Mouse (Mus musculus): ENCODE measurements around the gene Reps2. TPM values are rescaled to one million over a fixed set of nuclear protein-coding genes. Genes with fewer than 3 reads are reported as not detected.

The Reps2 gene
- total RNA-seq (2014; rRNA removed) (10.9 and 11.3 TPM in 2 replicates), polyA plus RNA-seq (2015; fragmentation: Nextera tagmentation; extraction: Ambion mirVana) (1.9 and 2.4 TPM in 2 replicates)

DNA sequence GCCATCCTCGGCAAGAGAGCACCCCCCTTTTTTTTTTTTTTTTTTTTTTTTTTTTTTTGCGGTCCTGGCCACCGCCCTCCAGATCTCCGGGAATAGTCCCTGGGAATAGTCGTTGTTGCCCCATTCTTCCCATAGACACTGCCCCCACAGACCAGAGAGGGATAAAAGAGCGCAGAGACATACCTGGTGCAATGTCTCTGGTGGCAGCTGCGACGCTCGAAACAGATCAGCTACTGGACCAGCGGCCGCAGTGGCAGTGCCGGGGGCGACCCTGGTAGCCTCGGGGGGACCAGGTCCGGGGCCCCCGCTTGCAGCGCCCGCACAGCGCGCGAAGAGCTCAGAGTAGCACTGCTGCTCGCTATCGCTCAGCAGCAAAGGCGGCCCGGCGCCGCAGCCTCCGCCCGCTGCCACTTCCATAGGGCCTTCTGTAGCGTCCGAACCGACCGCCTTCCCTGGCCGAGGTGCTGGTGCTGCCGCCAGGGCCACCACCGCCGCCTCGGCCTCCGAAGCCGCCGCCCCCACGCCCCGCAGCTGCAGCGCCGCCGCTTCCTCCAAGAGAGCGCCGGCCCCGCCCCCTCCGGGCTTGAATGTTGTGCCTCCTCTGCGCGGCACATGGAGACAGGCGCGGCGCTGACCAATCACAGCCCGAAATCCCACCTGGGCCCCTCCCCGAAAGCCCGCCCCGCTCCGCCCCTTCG is at the start of gene Reps2:
Reps2 (minus strand) TSS at position 559 of the 698 bp plus-strand sequence.
- Histone ChIP-seq H3K27me3 (ENCODE audit: insufficient read depth, low read length) (no peaks in the 10 kb centered on the region), H3K36me3 (ENCODE audit: insufficient read depth, low read length) (no peaks in the 10 kb centered on the region), H3K9me3 (ENCODE audit: low read length) (no peaks in the 10 kb centered on the region), H3K9ac (replicated peaks; ENCODE audit: low read length) (peak within 1 kb of the TSS; percentile 55), H3K27ac (peak within 1 kb of the TSS; percentile 41), H3K4me1 (ENCODE audit: insufficient read depth, low read length) (no peaks in the 10 kb centered on the region), H3K4me2 (ENCODE audit: low read depth, low read length) (peak within 1 kb of the TSS; percentile 57), H3K4me3 (ENCODE audit: low read length) (peak within 1 kb of the TSS; percentile 54)
- no peak for TF ChIP-seq CTCF (IDR thresholded peaks at IDR 0.05; ENCODE audit: low read depth)
- WGBS: 30% methylated on average over 47 of the region's 61 CpGs
- peak; percentile 93 for ATAC-seq
- DNase-seq (ENCODE audit: low spot score): peak; percentile 87

DNA sequence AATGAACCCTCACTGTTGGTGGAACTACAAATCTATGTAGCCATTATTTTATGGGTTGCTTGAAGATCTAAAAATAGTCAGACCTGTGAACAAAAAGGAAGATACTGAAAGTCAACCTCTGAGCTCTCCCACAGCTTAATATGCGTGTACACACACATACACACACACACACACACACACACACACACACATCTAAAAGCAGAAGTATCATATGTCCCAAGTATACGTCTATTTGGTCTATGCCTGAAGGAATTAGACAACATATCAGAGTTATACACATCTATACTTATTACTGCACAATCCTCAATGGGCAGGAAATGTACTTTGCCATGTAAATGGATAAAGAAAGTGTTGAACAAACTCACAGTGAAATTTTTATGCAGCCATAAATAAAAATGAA is 47.8 kb upstream of the Reps2 start:
- Histone ChIP-seq H3K36me3 (ENCODE audit: insufficient read depth, low read length) (no peaks in the 10 kb centered on the region), H3K9ac (replicated peaks; ENCODE audit: low read length) (no peak overlapping the region), H3K4me3 (ENCODE audit: low read length) (no peak overlapping the region), H3K27ac (no peak overlapping the region), H3K4me1 (ENCODE audit: insufficient read depth, low read length) (no peaks in the 10 kb centered on the region), H3K9me3 (ENCODE audit: low read length) (no peaks in the 10 kb centered on the region), H3K4me2 (ENCODE audit: low read depth, low read length) (no peak overlapping the region), H3K27me3 (ENCODE audit: insufficient read depth, low read length) (no peaks in the 10 kb centered on the region)
- no peak for DNase-seq (ENCODE audit: low spot score)
- 61% methylated on average over 2 of the region's 2 CpGs for WGBS
- no peak for ATAC-seq
- TF ChIP-seq CTCF (IDR thresholded peaks at IDR 0.05; ENCODE audit: low read depth): no peak

DNA sequence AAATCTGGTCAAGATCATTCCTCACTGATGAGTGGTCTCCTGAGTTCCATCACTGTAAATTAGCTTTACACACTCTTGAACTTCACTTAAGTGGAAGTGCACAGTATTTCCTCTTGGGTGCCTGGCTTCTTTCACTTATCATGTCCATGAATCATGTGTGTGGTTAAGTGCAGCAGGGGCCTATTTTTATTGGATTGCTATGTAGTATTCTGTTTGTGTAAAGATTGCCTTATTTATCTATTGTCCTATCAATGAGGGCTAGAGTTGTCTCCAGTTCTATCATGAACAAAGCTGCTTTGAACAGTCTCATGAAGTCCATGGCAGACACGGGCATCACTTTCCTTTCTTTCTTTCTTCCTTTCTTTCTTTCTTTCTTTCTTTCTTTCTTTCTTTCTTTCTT is 41.9 kb upstream of the Reps2 start:
- 85% methylated on average over 1 of the region's 1 CpGs for WGBS

DNA sequence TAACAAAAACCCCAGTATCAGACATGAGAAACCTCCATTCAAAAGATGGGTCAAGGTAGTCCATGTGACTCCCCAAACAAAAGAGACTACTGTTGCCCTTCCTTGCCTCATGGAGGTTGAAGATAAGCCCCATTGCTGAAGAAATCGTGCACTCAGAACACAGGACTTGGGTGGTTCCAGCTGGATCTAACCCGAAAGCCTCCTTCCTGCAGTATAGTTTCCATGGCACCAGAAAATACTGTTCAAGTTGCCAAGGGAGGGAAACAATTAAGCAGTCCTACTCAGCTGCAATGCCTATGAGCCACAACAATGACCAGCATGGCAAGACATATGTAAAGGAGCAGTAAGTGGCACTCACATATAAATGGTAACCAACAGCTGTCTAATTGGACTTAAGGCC is 36.1 kb upstream of the Reps2 start:
- WGBS: 60% methylated on average over 2 of the region's 2 CpGs
- TF ChIP-seq CTCF (IDR thresholded peaks at IDR 0.05; ENCODE audit: low read depth): no peak
- no peak overlapping the region for H3K9ac ChIP-seq (replicated peaks; ENCODE audit: low read length)
- H3K27me3 ChIP-seq (ENCODE audit: insufficient read depth, low read length): no peaks in the 10 kb centered on the region
- no peaks in the 10 kb centered on the region for H3K36me3 ChIP-seq (ENCODE audit: insufficient read depth, low read length)
- H3K4me1 ChIP-seq (ENCODE audit: insufficient read depth, low read length): no peaks in the 10 kb centered on the region
- DNase-seq (ENCODE audit: low spot score) (no peak), ATAC-seq (no peak)
- no peak overlapping the region for H3K4me3 ChIP-seq (ENCODE audit: low read length)
- no peak overlapping the region for H3K27ac ChIP-seq
- no peaks in the 10 kb centered on the region for H3K9me3 ChIP-seq (ENCODE audit: low read length)
- H3K4me2 ChIP-seq (ENCODE audit: low read depth, low read length): no peak overlapping the region

More for the DNA sequence above, 41.9 kb upstream of the Reps2 start:
- Histone ChIP-seq H3K4me1 (ENCODE audit: insufficient read depth, low read length) (no peaks in the 10 kb centered on the region), H3K4me2 (ENCODE audit: low read depth, low read length) (no peak overlapping the region), H3K27me3 (ENCODE audit: insufficient read depth, low read length) (no peaks in the 10 kb centered on the region), H3K27ac (no peak overlapping the region), H3K36me3 (ENCODE audit: insufficient read depth, low read length) (no peaks in the 10 kb centered on the region), H3K9ac (replicated peaks; ENCODE audit: low read length) (no peak overlapping the region), H3K9me3 (ENCODE audit: low read length) (no peaks in the 10 kb centered on the region), H3K4me3 (ENCODE audit: low read length) (no peak overlapping the region)
- TF ChIP-seq CTCF (IDR thresholded peaks at IDR 0.05; ENCODE audit: low read depth): no peak
- ATAC-seq: no peak
- no peak for DNase-seq (ENCODE audit: low spot score)

DNA sequence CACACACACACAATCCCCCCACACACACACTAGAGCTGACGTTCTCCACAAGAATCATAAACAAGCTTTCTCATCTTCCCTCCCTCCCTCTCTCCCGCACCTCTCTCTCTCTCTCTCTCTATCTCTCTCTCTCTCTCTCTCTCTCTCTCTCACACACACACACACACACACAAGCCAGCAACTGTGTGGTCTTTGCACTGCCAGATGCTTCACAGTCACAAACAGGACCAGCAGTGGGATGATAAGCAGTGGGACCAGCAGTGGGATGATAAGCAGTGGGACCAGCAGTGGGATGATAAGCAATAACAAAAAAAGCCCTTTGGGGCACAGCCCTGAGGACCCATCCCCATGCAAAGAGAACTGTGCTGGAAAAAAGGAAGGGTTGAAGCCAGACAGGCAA is 35.4 kb upstream of the Reps2 start:
- WGBS: 84% methylated on average over 2 of the region's 2 CpGs
- no peak for TF ChIP-seq CTCF (IDR thresholded peaks at IDR 0.05; ENCODE audit: low read depth)

DNA sequence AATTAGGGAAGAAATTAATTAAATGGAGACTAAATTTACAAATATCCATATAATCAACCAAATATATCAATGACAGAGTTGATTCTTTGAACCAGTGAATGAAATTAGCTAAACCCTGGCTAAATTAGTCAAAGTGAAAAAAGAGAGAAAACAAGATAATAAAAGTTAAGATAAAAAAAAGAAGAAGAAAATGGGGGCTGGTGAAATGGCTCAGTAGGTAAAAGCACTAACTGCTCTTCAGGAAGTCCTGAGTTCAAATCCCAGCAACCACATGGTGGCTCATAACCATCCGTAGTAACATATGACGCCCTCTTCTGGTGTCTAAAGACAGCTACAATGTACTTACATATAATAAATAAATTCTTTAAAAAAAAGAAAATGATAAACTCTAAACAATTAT is 22.7 kb upstream of the Reps2 start:
- Histone ChIP-seq H3K27ac (no peak overlapping the region), H3K36me3 (ENCODE audit: insufficient read depth, low read length) (no peaks in the 10 kb centered on the region), H3K9ac (replicated peaks; ENCODE audit: low read length) (no peak overlapping the region), H3K27me3 (ENCODE audit: insufficient read depth, low read length) (no peaks in the 10 kb centered on the region), H3K9me3 (ENCODE audit: low read length) (no peaks in the 10 kb centered on the region), H3K4me2 (ENCODE audit: low read depth, low read length) (no peak overlapping the region), H3K4me3 (ENCODE audit: low read length) (no peak overlapping the region), H3K4me1 (ENCODE audit: insufficient read depth, low read length) (no peaks in the 10 kb centered on the region)
- 77% methylated on average over 2 of the region's 2 CpGs for WGBS
- no peak for TF ChIP-seq CTCF (IDR thresholded peaks at IDR 0.05; ENCODE audit: low read depth)
- ATAC-seq: no peak
- no peak for DNase-seq (ENCODE audit: low spot score)

More for the DNA sequence above, 35.4 kb upstream of the Reps2 start:
- Histone ChIP-seq H3K4me3 (ENCODE audit: low read length) (no peak overlapping the region), H3K9me3 (ENCODE audit: low read length) (no peaks in the 10 kb centered on the region), H3K27ac (no peak overlapping the region), H3K27me3 (ENCODE audit: insufficient read depth, low read length) (no peaks in the 10 kb centered on the region), H3K4me2 (ENCODE audit: low read depth, low read length) (no peak overlapping the region), H3K36me3 (ENCODE audit: insufficient read depth, low read length) (no peaks in the 10 kb centered on the region), H3K9ac (replicated peaks; ENCODE audit: low read length) (no peak overlapping the region), H3K4me1 (ENCODE audit: insufficient read depth, low read length) (no peaks in the 10 kb centered on the region)
- DNase-seq (ENCODE audit: low spot score): no peak
- no peak for ATAC-seq

DNA sequence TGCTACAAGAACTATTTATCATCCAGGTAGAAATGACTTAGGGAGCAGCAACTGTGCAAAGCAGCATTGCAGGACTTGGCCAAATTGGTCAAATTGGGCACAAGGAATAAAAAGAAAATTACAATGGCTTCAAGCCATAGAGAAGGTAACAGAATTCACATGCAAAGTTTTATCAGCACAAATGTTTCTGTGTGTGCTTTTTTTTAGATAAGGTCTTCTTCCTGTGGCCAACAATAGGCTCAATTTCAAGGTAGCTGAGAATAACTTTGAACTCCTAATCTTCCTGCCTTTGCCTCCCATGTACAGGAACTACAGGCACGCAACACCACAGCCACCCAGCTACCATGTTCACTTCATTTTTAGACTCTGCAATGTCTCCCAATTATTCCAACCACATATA is 16.7 kb upstream of the Reps2 start:
- no peaks in the 10 kb centered on the region for H3K27me3 ChIP-seq (ENCODE audit: insufficient read depth, low read length)
- H3K9ac ChIP-seq (replicated peaks; ENCODE audit: low read length): no peak overlapping the region
- DNase-seq (ENCODE audit: low spot score) (no peak), ATAC-seq (no peak)
- H3K4me3 ChIP-seq (ENCODE audit: low read length): no peak overlapping the region
- H3K4me1 ChIP-seq (ENCODE audit: insufficient read depth, low read length): no peaks in the 10 kb centered on the region
- H3K27ac ChIP-seq: no peak overlapping the region
- no peaks in the 10 kb centered on the region for H3K36me3 ChIP-seq (ENCODE audit: insufficient read depth, low read length)
- 91% methylated on average over 1 of the region's 1 CpGs for WGBS
- no peak overlapping the region for H3K4me2 ChIP-seq (ENCODE audit: low read depth, low read length)
- no peak for TF ChIP-seq CTCF (IDR thresholded peaks at IDR 0.05; ENCODE audit: low read depth)
- no peaks in the 10 kb centered on the region for H3K9me3 ChIP-seq (ENCODE audit: low read length)

Data from hindbrain, postnatal 0 days (tissue).